Mouse (Mus musculus) adrenal gland, adult 8-10 months (tissue): ENCODE data around the gene Rassf1. TPM values are rescaled to one million over a fixed set of nuclear protein-coding genes. Genes with fewer than 3 reads are reported as not detected.
A peak's percentile ranks its signal among the peaks of the same experiment; 100 is the strongest.

Source experiments
- DNase-seq: peaks from one replicate; pipeline ENCODE4 v3.0.0; 2022
- total RNA-seq, 4 experiments: library from RNA; stranded (reverse); gene quantifications; 2 replicates each; pipeline ENCODE4 v1.2.4; 2022

The Rassf1 gene
- total RNA-seq = 10 to 100 TPM; 16.1 to 33.1 (median 26.2) TPM

- DNase-seq = peak; percentile 26
These were observed at the start of gene Rassf1 for GRCm38 (mm10) chr9:107551117-107551889. TSS of gene Rassf1 (plus strand) at chr9:107551555.

- no peak for DNase-seq
These were observed 49.1 kb upstream of the Rassf1 start for GRCm38 (mm10) chr9:107502131-107502846.

- DNase-seq = no peak
These were observed 46.5 kb upstream of the Rassf1 start for GRCm38 (mm10) chr9:107504662-107505537.

GRCm38 (mm10) chr9:107508266-107508665 is 43.1 kb upstream of the Rassf1 start:
- no peak for DNase-seq

GRCm38 (mm10) chr9:107510384-107511100 is 40.8 kb upstream of the Rassf1 start:
- DNase-seq = no peak

- no peak for DNase-seq
These were observed 39.9 kb upstream of the Rassf1 start for GRCm38 (mm10) chr9:107511436-107511835.

- DNase-seq = no peak
These were observed 39.0 kb upstream of the Rassf1 start for GRCm38 (mm10) chr9:107512326-107512725.

- peak; percentile 54 for DNase-seq
These were observed 36.9 kb upstream of the Rassf1 start for GRCm38 (mm10) chr9:107514303-107514955.

GRCm38 (mm10) chr9:107520331-107520730 is 31.0 kb upstream of the Rassf1 start:
- DNase-seq = no peak

- DNase-seq = no peak
These were observed 30.2 kb upstream of the Rassf1 start for GRCm38 (mm10) chr9:107521190-107521589.

- no peak for DNase-seq
These were observed 29.5 kb upstream of the Rassf1 start for GRCm38 (mm10) chr9:107521711-107522399.

- DNase-seq = no peak
These were observed 29.0 kb upstream of the Rassf1 start for GRCm38 (mm10) chr9:107522400-107522711.

GRCm38 (mm10) chr9:107526198-107527026 is 24.9 kb upstream of the Rassf1 start:
- DNase-seq = no peak

GRCm38 (mm10) chr9:107533791-107534407 is 17.5 kb upstream of the Rassf1 start, which contains the start of gene Tmem115:
TSS of gene Tmem115 (plus strand) at chr9:107533945.
- DNase-seq = peak; percentile 95

GRCm38 (mm10) chr9:107534408-107535202 is 16.8 kb upstream of the Rassf1 start:
- no peak for DNase-seq

- no peak for DNase-seq
These were observed 13.1 kb upstream of the Rassf1 start for GRCm38 (mm10) chr9:107538231-107538630.

- no peak for DNase-seq
These were observed 12.6 kb upstream of the Rassf1 start for GRCm38 (mm10) chr9:107538711-107539110.

- no peak for DNase-seq
These were observed 11.4 kb upstream of the Rassf1 start for GRCm38 (mm10) chr9:107539940-107540339.

GRCm38 (mm10) chr9:107540420-107540819 is 10.9 kb upstream of the Rassf1 start:
- no peak for DNase-seq
